Mouse (Mus musculus): ENCODE data around the gene Gm10964. TPM values are rescaled to one million over a fixed set of nuclear protein-coding genes. Genes with fewer than 3 reads are reported as not detected.

The Gm10964 gene
- polyA plus RNA-seq, 1 experiment from 2014 or later = not detected

GRCm38 (mm10) chr3:103716774-103717760, 22.1 kb upstream of the Gm10964 start:
- no peak overlapping the region for H3K27ac ChIP-seq
- no peaks in the 10 kb centered on the region for H3K27me3 ChIP-seq (replicated peaks)
- H3K4me3 ChIP-seq = no peak overlapping the region
- H3K4me2 ChIP-seq = no peak overlapping the region
- H3K36me3 ChIP-seq (replicated peaks) = no peaks in the 10 kb centered on the region
- WGBS = 45% methylated on average over 15 of the region's 15 CpGs
- ATAC-seq (replicated peaks) = no peak
- no peaks in the 10 kb centered on the region for H3K9me3 ChIP-seq
- H3K9ac ChIP-seq = no peak overlapping the region
- peaks cover 17% of the 10 kb centered on the region for H3K4me1 ChIP-seq

GRCm38 (mm10) chr3:103718728-103719127, 20.4 kb upstream of the Gm10964 start:
- WGBS = 89% methylated on average over 4 of the region's 4 CpGs
- Histone ChIP-seq H3K27ac (no peak overlapping the region), H3K27me3 (replicated peaks) (no peaks in the 10 kb centered on the region), H3K36me3 (replicated peaks) (no peaks in the 10 kb centered on the region), H3K4me1 (peaks cover 17% of the 10 kb centered on the region), H3K9ac (no peak overlapping the region), H3K4me2 (no peak overlapping the region), H3K4me3 (no peak overlapping the region), H3K9me3 (no peaks in the 10 kb centered on the region)
- no peak for ATAC-seq (replicated peaks)

- H3K9me3 ChIP-seq = no peaks in the 10 kb centered on the region
- 55% methylated on average over 3 of the region's 3 CpGs for WGBS
- no peak overlapping the region for H3K4me3 ChIP-seq
- peaks cover 10% of the 10 kb centered on the region; the same call in 1 of the 2 replicates for H3K4me1 ChIP-seq
- no peak overlapping the region for H3K9ac ChIP-seq
- ATAC-seq (replicated peaks) = no peak
- H3K27me3 ChIP-seq (replicated peaks) = no peaks in the 10 kb centered on the region
- no peak overlapping the region for H3K27ac ChIP-seq
- H3K4me2 ChIP-seq = no peak overlapping the region
- no peaks in the 10 kb centered on the region for H3K36me3 ChIP-seq (replicated peaks)
These were observed 15.0 kb upstream of the Gm10964 start for GRCm38 (mm10) chr3:103724137-103724536.

- no peak overlapping the region for H3K9ac ChIP-seq
- H3K36me3 ChIP-seq (replicated peaks) = no peaks in the 10 kb centered on the region
- no peak overlapping the region for H3K4me3 ChIP-seq
- no peaks in the 10 kb centered on the region for H3K9me3 ChIP-seq
- H3K4me2 ChIP-seq = no peak overlapping the region
- H3K27ac ChIP-seq = no peak overlapping the region
- no peak for ATAC-seq (replicated peaks)
- H3K27me3 ChIP-seq (replicated peaks) = no peaks in the 10 kb centered on the region
- peaks cover 5% of the 10 kb centered on the region; the same call in 1 of the 2 replicates for H3K4me1 ChIP-seq
- 53% methylated on average over 3 of the region's 3 CpGs for WGBS
These were observed 12.5 kb upstream of the Gm10964 start for GRCm38 (mm10) chr3:103726642-103727041.

GRCm38 (mm10) chr3:103727813-103728326, 11.3 kb upstream of the Gm10964 start:
- Histone ChIP-seq H3K27me3 (replicated peaks) (no peaks in the 10 kb centered on the region), H3K9me3 (no peaks in the 10 kb centered on the region), H3K4me1 (peaks cover 8% of the 10 kb centered on the region), H3K9ac (no peak overlapping the region), H3K36me3 (replicated peaks) (no peaks in the 10 kb centered on the region), H3K4me2 (no peak overlapping the region), H3K27ac (no peak overlapping the region), H3K4me3 (no peak overlapping the region)
- 43% methylated on average over 2 of the region's 2 CpGs for WGBS
- ATAC-seq (replicated peaks) = no peak

- H3K4me2 ChIP-seq = no peak overlapping the region
- H3K9ac ChIP-seq = no peak overlapping the region
- H3K36me3 ChIP-seq (replicated peaks) = no peaks in the 10 kb centered on the region
- 95% methylated on average over 9 of the region's 9 CpGs for WGBS
- no peak for ATAC-seq (replicated peaks)
- H3K4me1 ChIP-seq = peaks cover 28% of the 10 kb centered on the region
- H3K4me3 ChIP-seq = no peak overlapping the region
- H3K9me3 ChIP-seq = no peaks in the 10 kb centered on the region
- H3K27me3 ChIP-seq (replicated peaks) = no peaks in the 10 kb centered on the region
- no peak overlapping the region for H3K27ac ChIP-seq
These were observed 9.3 kb upstream of the Gm10964 start for GRCm38 (mm10) chr3:103729850-103730249.

GRCm38 (mm10) chr3:103732116-103732515, 7.0 kb upstream of the Gm10964 start:
- Histone ChIP-seq H3K9ac (no peak overlapping the region), H3K4me3 (no peak overlapping the region), H3K27me3 (replicated peaks) (no peaks in the 10 kb centered on the region), H3K4me2 (no peak overlapping the region), H3K27ac (no peak overlapping the region), H3K4me1 (peaks cover 35% of the 10 kb centered on the region), H3K36me3 (replicated peaks) (no peaks in the 10 kb centered on the region), H3K9me3 (no peaks in the 10 kb centered on the region)
- no peak for ATAC-seq (replicated peaks)
- WGBS = 91% methylated on average over 3 of the region's 3 CpGs

GRCm38 (mm10) chr3:103733176-103733575, 6.0 kb upstream of the Gm10964 start:
- Histone ChIP-seq H3K36me3 (replicated peaks) (no peaks in the 10 kb centered on the region), H3K27me3 (replicated peaks) (no peaks in the 10 kb centered on the region), H3K4me2 (no peak overlapping the region), H3K4me3 (no peak overlapping the region), H3K4me1 (peaks cover 46% of the 10 kb centered on the region), H3K27ac (no peak overlapping the region), H3K9me3 (no peaks in the 10 kb centered on the region), H3K9ac (no peak overlapping the region)
- ATAC-seq (replicated peaks) = no peak
- 35% methylated on average over 2 of the region's 2 CpGs for WGBS

- peaks cover 46% of the 10 kb centered on the region for H3K4me1 ChIP-seq
- H3K27me3 ChIP-seq (replicated peaks) = no peaks in the 10 kb centered on the region
- H3K36me3 ChIP-seq (replicated peaks) = no peaks in the 10 kb centered on the region
- H3K9me3 ChIP-seq = no peaks in the 10 kb centered on the region
- 8% methylated on average over 19 of the region's 19 CpGs for WGBS
- no peak overlapping the region; the same call in 1 of the 2 replicates for H3K4me3 ChIP-seq
- H3K4me2 ChIP-seq = peak overlapping the region; percentile 49
- ATAC-seq (replicated peaks) = peak; percentile 89
- peak overlapping the region; percentile 64 for H3K27ac ChIP-seq
- H3K9ac ChIP-seq = peak overlapping the region; percentile 37
These were observed 5.1 kb upstream of the Gm10964 start for GRCm38 (mm10) chr3:103733799-103734695.

GRCm38 (mm10) chr3:103734696-103735519, 4.3 kb upstream of the Gm10964 start:
- H3K27me3 ChIP-seq (replicated peaks) = no peaks in the 10 kb centered on the region
- H3K4me3 ChIP-seq = no peak overlapping the region
- H3K36me3 ChIP-seq (replicated peaks) = no peaks in the 10 kb centered on the region
- peak overlapping the region; percentile 49; the same call in 1 of the 2 replicates for H3K4me2 ChIP-seq
- no peak for ATAC-seq (replicated peaks)
- WGBS = 16% methylated on average over 11 of the region's 11 CpGs
- no peaks in the 10 kb centered on the region for H3K9me3 ChIP-seq
- peak overlapping the region; percentile 37; the same call in 1 of the 2 replicates for H3K9ac ChIP-seq
- peaks cover 46% of the 10 kb centered on the region for H3K4me1 ChIP-seq
- peak overlapping the region; percentile 11; the same call in 1 of the 2 replicates for H3K27ac ChIP-seq

- H3K4me2 ChIP-seq = no peak overlapping the region
- H3K9me3 ChIP-seq = no peaks in the 10 kb centered on the region
- no peak overlapping the region for H3K9ac ChIP-seq
- H3K36me3 ChIP-seq (replicated peaks) = no peaks in the 10 kb centered on the region
- H3K4me3 ChIP-seq = no peak overlapping the region
- ATAC-seq (replicated peaks) = no peak
- H3K27ac ChIP-seq = no peak overlapping the region
- peaks cover 46% of the 10 kb centered on the region for H3K4me1 ChIP-seq
- no peaks in the 10 kb centered on the region for H3K27me3 ChIP-seq (replicated peaks)
- 79% methylated on average over 28 of the region's 28 CpGs for WGBS
These were observed 3.2 kb upstream of the Gm10964 start for GRCm38 (mm10) chr3:103735776-103736600.
